Mouse (Mus musculus): ENCODE measurements around the gene Crygd.
"Not testable (repeated sequence)": the region's sequence is repeated elsewhere in the genome, so short reads cannot be mapped to it uniquely, and the experiment has no call there.

Gene Crygd

DNA sequence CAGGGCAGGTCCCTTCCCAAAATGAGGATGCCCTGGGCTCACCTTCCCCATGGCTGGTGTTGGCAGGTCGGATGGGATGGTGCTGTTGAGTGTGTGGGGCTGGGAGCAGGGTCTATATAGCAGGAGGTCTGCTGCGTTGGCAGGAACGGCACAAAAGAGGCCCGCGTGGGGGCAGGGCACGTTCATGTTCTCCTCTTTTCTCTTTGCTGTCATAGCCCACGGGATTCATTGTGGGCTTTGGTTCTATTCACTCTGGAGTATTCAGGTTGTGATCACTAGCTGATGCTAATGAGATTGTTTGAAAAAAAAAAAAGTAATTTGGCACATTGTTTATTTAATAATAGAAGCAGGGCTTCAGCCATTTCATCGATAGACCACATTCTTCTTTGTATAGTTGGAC lies at the start of gene Crygd:
TSS of gene Crygd (minus strand) at position 101 of the 400 bp plus-strand sequence.
- no peak for DNase-seq

DNA sequence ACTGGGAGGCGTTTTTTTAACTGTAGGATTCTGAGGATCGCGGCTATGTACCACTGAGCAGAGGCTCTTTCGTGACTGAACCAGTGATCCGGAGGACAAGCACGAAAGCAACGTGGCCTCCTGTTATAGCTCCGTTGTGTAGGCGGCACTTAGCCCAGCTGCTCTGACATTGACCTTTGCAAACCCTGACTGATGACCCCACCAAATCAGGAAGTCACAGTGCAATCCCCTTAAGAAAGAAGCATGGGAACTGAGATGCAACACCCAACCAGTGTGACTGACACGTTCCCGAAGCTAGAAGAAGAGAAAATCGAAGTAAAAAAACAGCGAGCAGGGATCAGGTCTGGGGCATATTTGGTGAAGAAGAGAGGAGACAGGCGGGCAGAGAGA lies 49.5 kb upstream of the Crygd start:
- no peak for DNase-seq

DNA sequence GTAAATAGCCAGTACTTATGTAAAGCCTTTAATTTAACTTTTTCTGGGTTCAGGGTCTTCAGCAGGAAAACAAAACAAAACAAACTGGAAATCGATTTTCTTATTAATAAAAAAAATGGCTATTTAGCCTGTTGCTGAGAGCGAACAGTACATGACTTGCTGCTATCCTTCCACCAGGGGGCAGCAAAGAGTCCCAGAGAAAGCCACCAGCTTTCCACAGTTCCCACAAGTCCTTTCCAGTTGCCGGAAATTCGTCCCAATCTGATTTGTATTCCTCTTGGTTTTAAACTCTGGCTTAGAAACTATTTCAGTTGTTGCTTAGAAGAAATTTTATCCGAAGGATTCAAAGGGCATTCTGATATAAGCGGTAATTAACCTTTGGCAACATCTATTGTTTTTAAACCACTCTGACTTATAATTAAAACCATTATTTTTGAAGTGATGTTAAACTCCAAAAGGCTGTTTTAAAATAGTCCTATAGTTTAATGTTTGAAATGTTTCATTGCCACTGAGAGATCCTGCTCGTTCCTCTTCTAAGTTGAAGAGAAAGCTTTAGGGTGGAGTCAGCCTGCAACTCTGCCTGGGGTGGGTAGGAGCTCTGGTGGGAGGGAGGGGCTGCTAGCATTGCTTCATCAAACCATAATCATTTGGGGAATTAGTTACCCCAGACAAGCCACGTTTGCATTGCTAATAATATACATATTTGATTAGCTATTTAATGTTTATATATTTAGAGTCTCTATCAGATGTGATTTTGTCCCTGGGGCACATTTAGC lies 49.0 kb upstream of the Crygd start:
- peak; percentile 67 to 76 for DNase-seq

DNA sequence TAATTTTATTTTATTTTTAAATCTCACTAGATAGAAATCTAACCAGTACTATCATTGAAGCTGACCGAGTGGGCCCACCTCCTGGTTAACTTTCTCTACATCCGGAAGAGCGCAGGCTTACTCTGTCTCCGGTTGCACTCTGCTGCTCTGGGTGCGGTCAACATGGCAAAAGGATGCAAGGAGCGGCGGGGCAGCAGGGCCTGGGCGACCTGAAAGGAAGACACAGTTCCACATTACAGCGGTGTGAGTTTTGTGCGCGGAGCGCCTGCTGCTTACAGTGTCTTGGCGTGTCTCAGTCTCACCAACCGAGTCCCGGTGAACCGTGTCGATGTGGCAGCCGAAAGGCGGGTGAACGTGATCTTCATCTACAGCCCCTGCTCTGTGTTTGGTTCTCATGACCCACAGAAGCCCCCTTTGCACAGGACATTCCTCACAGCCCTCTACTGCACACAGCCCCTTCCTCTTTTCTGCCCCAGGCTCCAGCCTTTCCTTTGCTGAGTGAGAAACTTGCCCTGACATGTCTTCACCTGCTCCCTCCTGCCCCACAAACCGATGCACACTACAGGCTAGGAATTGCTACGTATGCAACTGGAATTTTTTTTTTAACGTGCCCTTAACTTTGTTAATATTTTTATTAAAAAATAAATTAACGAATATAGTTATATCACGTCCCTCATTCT lies 46.6 kb upstream of the Crygd start:
- no peak for DNase-seq

- no peak for DNase-seq
These were observed 45.9 kb upstream of the Crygd start for GRCm38 (mm10) chr1:65109196-65109595.

DNA sequence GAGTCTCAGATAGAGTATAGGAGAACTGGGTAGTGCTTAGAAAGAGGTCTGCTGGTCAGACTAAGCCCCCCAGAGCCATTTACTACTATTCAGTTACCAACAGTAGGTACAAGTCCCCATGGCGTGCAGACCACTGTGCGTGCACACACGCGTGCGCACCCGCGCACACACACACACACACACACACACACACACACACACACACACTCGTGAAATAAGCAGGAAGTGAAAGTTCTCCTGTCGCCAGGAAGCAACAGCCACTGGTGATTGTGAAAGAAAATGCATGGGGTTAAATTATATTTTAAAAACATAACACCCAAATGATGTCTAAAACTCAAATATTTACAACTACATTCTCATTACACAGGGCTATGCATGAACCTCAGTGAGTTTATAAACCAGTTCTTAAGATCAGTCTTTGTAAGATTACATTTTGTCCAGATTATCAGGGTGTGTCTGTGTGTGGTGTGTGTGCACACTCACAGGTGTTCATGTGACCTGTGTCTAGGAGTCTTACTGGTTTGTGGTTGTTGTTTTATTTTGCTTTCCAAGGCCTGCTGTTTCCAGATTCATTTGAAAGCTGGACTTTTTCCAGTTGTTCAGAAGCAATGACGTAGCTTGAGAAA lies 44.5 kb upstream of the Crygd start:
- DNase-seq = no peak

DNA sequence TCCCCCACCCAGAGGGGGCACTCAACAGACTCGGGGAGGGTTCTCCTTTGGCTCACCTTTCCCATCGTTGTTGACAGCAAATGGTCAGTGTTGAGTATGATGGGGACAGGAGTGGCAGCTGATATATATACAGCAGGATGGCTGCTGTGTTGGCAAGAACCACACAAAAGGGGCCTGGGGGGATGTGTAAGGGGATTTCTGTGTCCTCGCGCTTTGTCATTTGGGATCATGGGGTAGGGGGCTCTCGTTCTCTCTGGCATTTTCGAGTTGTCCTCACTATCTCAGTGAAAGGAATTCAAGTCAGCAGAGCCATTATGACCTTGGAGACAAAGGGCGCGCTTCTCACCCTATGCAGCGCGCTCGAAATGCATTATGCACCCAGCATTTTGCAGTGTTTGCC lies 40.0 kb upstream of the Crygd start, which contains the start of gene Cryga:
TSS of gene Cryga (minus strand) at position 101 of the 400 bp plus-strand sequence.
- DNase-seq = no peak

DNA sequence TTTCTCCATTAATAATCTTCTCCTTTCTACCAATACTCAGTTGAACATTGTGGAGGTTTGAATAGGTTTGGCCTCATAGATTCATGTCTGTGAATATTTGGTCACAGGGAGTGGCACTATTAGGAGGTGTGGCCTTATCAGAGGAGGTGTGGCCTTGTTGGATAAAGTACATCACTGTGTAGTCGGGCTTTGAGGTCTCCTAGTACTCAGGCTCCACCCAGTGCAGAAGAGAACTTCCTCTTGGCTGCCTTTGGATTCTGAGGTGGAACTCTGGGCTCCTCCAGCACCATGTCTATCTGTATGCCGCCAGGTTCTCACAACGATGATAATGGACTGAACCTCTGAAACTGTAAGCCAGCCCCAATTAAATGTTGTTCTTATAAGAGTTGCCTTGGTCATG lies 33.7 kb upstream of the Crygd start:
- DNase-seq = no peak

- no peak for DNase-seq
These were observed 28.3 kb upstream of the Crygd start for GRCm38 (mm10) chr1:65091566-65091965.

GRCm38 (mm10) chr1:65090370-65090769 lies 27.1 kb upstream of the Crygd start:
- no peak for DNase-seq

DNA sequence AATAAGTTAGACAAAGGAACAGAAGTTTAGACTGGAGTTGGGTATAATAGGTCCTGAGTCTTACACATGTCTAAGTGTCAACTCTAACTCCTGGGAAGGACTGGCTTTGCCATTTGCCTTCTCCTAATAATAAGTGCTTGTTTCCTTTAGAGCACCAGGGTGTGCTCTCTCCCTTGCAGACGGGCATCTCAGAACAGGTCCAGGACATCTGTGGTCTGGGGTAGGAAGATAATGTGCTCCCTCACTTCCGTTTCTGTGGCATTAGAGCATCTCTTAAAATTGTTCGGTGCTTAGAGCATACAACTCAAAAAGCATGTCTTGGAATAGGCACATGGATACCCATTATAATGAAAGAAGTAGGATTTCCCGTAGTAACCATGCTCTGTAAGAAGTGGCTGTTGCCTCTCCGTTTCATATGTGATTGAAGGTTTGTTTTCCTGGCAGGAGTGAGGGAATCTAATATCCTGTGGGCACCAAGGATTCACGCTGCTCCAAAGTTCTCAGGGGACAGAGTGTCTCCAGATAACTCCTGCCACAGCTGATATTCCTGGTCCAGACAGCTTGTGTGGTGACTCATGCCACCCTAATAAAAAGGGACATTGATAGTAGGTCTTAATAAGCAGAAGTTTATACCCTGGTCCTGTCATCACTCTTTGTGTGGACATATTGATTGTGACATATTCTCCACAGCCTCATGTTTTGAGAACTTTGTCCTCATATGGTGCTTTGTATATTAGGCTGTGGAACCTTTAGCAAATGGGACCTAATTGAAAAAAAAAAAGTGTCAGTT lies 25.5 kb upstream of the Crygd start:
- no peak for DNase-seq

DNA sequence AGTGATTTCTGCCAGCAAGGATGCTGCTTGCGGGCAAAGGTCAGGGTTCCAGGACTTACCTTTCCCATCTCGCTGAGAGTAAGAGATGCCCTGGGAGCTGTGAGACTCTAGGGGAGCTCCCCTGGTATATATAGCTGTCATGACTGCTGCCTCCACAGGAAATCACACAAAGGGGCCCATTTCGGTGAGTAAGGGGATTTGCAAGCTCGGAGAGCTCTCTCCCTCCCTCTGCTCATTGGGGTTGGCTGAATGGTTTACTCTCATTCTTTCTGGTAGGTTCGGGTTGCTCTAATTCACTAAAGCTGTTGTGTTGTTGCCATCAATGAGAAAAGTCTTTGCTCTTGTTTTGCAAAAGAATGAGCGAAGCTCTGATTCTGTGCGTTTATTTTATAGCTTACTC lies 18.9 kb upstream of the Crygd start, which contains the start of gene Crygb:
TSS of gene Crygb (minus strand) at position 101 of the 400 bp plus-strand sequence.
- DNase-seq = no peak

GRCm38 (mm10) chr1:65075607-65076006 lies 12.4 kb upstream of the Crygd start:
- no peak for DNase-seq

DNA sequence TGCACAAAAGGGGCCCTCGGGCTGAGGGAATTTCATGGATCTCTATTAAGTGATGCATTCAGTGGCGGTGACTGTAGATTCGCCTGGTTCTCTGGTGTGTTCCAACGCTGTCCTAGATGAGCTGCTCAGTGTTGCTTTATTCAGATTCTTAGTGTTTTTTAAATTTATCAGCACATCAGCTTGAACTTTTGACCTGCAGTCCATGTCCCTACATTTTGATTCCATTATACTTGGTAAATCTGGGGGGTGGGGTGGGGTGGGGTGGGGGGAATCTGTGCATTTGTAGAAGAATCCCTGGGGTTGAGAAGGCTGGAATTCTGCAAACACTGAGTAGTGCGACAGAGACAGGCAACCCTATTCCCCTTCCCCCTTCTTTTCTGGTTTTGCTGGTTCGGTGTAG lies 10.3 kb upstream of the Crygd start, which contains the start of gene Crygc:
TSS of gene Crygc (minus strand) at position 101 of the 400 bp plus-strand sequence.
- no peak for DNase-seq

GRCm38 (mm10) chr1:65067842-65068241 lies 4.6 kb upstream of the Crygd start:
- DNase-seq = no peak

- no peak for DNase-seq
These were observed 949 bp upstream of the Crygd start for GRCm38 (mm10) chr1:65064201-65064600.

DNA sequence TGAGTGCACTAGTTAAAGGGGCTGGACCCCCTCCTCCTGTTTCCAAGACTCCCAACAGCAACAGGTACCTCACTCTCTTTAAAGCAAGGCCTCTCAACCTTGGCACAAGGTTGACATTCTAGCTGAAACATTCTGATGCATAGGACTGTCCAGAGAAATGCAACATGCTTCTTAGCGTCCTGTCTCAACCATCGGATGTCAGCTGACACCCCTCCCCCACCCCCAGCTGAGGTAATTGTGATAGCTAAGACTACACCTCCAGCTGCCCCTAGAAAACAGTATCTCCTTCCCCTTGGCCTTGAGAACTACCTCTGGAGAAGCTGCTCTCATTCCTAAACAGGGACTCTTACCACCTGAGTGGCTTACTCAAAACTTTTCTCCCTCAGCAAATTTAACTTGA lies 11.1 kb downstream of the Crygd start:
- no peak for DNase-seq

DNA sequence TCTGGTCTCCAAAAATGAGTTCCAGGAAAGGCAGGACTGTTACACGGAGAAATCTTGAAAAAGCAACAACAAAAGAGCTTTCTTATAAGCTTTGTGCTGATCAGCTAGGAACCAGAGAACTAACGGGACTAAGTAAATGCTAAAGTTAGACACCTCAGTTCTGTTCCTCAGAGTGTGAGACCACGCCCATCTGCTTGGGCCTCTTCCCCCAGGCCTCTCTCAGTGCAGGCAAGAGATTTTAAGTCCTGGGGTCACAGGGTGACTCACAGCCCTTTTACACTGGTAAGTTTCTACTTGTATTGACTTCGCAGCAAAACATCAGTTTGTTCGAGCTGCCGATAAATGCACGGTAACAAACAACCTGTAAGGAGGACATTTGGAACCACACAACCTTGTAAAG lies 11.6 kb downstream of the Crygd start:
- DNase-seq = no peak

DNA sequence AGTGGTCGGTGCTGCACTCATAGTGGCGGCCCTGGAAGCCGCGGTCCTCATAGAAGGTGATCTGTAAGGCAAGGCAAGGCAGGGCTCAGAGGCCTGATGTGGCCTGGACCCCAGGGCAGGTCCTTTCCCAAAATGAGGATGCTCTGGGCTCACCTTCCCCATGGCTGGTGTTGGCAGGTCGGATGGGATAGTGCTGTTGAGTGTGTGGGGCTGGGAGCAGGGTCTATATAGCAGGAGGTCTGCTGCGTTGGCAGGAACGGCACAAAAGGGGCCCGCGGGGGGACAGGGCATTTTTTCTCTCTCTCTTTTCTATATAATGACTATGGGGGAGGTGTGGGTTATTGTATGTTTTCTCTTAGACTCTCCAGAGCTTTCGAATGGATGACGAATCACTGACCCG lies 12.3 kb downstream of the Crygd start, which contains the start of gene Cryge:
TSS of gene Cryge (minus strand) at position 198 of the 400 bp plus-strand sequence.
- DNase-seq = not testable (repeated sequence)

DNA sequence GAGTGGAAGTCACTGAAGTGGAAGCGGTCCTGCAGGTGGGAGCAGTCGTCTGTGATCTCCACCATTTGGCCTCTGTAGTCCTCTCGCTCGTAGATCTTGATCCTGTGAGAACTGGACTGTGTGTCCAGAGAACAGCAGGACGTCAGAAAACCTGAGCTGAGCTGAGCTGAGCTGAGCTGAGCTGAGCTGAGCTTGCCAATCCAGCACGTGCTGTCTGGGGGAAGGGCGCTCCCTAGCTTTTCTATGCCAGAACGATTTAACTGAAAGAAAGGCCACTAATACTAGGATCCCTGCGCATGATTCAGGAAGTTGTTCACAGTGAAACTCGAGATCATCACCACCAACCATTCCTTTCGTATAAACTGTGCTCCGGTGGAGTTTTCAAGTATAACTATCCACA lies 14.5 kb downstream of the Crygd start:
- DNase-seq = peak; percentile 2 to 8

DNA sequence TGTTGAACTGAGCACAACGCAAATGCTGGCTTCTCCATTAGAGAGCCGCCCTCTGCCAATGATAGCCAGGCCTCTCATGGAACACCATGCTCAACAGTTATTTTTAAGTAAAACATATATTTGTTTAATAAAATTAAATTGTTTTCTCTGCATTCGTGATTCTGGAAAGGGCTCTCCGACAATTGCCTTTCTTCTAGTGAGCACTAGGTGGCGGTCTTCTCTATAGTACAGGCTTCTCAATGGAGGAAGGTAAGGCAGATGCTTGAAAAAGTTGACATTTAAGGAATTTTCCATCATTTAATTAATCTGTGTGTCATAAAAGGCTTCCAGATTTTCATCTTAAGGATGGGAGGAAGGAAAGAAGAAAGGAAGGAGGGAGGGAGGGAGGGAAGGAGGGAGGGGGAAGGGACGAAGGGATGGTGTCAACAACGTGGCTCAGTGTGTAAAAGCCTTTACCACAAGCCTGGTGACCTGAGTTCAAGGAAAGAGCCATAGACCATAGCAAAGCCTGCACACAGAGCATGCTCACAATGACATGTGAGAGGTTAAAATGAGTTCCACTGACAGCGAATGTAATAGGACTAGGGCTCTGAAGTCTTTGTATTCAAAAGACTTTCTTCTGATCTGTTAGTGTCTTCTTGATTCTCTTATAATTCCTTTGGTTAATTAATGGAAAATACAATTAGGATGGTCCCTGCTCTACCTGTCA lies 16.7 kb downstream of the Crygd start:
- DNase-seq = peak; percentile 22 to 26

DNA sequence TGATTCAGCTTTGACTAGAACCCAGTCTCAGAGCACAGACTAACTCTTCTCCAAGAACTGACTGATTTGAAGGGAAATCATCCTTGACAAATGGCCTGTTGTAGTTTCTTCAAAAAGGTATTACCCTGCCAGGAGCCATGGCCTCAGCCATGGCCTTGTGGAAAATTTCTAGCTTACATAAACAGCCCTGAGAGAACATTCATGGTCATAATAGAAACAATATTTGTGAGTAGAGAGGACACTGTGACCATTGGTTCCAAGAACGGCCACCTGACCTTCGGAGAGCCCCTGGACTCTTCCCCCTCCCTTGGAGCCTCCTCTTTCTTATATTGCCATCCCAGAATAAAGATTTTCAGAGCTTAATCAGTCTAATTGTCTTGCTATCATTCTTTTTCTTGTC lies 19.8 kb downstream of the Crygd start:
- no peak for DNase-seq
